Mouse (Mus musculus) midbrain, embryonic 12.5 days (tissue): Measurements from ENCODE around the gene Lbx2. TPM values are rescaled to one million over a fixed set of nuclear protein-coding genes. Genes with fewer than 3 reads are reported as not detected.

ENCODE experiments used
- ATAC-seq: fragments of 200-750 bp; cut with Nextera tagmentation; 2 replicates; pipeline ENCODE4 v1.8.0; 2017; ENCODE audit warnings: low read depth, moderate TSS enrichment, moderate library complexity; ENCODE audit not compliant: low FRiP score
- H3K27ac ChIP-seq: fragments of 300-500 bp; sonication (generic); replicated peaks from 2 replicates; pipeline ENCODE4 v1.5.1; 2016; ENCODE audit warnings: mild to moderate bottlenecking
- H3K27me3 ChIP-seq: fragments of 300-500 bp; sonication (generic); 2 replicates; pipeline ENCODE4 v1.6.1; 2016; ENCODE audit warnings: mild to moderate bottlenecking
- H3K36me3 ChIP-seq: fragments of 300-500 bp; sonication (generic); 2 replicates; pipeline ENCODE4 v1.6.1; 2016
- H3K4me1 ChIP-seq: fragments of 300-500 bp; sonication (generic); 2 replicates; pipeline ENCODE4 v1.6.1; 2016
- H3K4me2 ChIP-seq: fragments of 300-500 bp; sonication (generic); replicated peaks from 2 replicates; pipeline ENCODE4 v1.6.1; 2016; ENCODE audit warnings: mild to moderate bottlenecking, moderate library complexity
- H3K4me3 ChIP-seq: fragments of 300-500 bp; sonication (generic); 2 replicates; pipeline ENCODE4 v1.5.1; 2016; ENCODE audit warnings: mild to moderate bottlenecking
- H3K9ac ChIP-seq: fragments of 300-500 bp; sonication (generic); replicated peaks from 2 replicates; pipeline ENCODE4 v1.6.1; 2016; ENCODE audit warnings: mild to moderate bottlenecking, moderate library complexity
- H3K9me3 ChIP-seq: fragments of 300-500 bp; sonication (generic); 2 replicates; pipeline ENCODE4 v1.6.1; 2016; ENCODE audit warnings: mild to moderate bottlenecking
- WGBS: fragments of 180-500 bp; shearing (Covaris S2); methylation state at CpG from one replicate; pipeline ENCODE4 v1.1.7; 2016; 5-methylcytosine and 5-hydroxymethylcytosine counted together
- polyA plus RNA-seq: library from polyadenylated mRNA; unstranded; fragments of >200 nt; fragmentation: Nextera tagmentation; extraction: Ambion mirVana; gene quantifications from 2 replicates; pipeline ENCODE4 v1.2.1, GENCODE M21; 2016

Gene Lbx2
- polyA plus RNA-seq, 1 experiment from 2014 or later: 0.45 TPM

DNA sequence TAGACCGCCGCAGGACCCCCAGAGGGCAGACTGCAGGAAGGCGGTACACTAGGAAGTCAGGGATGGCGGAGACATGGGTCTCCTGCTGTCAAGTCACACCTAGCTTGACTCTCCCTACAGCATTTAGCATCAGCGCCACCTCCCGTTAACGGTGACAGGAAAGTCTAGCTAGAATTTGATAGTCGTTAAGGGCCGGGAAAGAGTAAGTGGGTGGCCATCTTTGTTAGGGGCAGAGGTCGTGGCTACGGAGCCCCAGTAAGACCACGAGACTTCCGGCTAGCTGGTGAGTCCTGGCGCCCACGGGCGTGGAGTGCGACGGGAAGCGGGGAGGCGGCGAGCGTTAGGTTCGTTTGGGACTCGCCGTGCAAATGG, 15.1 kb downstream of the Lbx2 start, which contains the start of the genes Ccdc142 and Gm42688:
Gene Ccdc142, plus strand, starts transcription at position 286 of the 372 bp plus-strand sequence.
Gene Gm42688, plus strand, starts transcription at position 302 of the 372 bp plus-strand sequence.
- peak within 1 kb of the TSS; percentile 81 for H3K9ac ChIP-seq
- H3K4me2 ChIP-seq: peak within 1 kb of the TSS; percentile 100
- H3K27me3 ChIP-seq: peaks cover 24% of the 10 kb centered on the region
- peak within 1 kb of the TSS; percentile 81 for H3K27ac ChIP-seq
- H3K36me3 ChIP-seq: no peaks in the 10 kb centered on the region
- ATAC-seq: peak; percentile 84
- peak within 1 kb of the TSS; percentile 75 for H3K4me3 ChIP-seq
- peaks cover 14% of the 10 kb centered on the region for H3K4me1 ChIP-seq
- 1% methylated on average over 25 of the region's 25 CpGs for WGBS
- H3K9me3 ChIP-seq: no peaks in the 10 kb centered on the region

DNA sequence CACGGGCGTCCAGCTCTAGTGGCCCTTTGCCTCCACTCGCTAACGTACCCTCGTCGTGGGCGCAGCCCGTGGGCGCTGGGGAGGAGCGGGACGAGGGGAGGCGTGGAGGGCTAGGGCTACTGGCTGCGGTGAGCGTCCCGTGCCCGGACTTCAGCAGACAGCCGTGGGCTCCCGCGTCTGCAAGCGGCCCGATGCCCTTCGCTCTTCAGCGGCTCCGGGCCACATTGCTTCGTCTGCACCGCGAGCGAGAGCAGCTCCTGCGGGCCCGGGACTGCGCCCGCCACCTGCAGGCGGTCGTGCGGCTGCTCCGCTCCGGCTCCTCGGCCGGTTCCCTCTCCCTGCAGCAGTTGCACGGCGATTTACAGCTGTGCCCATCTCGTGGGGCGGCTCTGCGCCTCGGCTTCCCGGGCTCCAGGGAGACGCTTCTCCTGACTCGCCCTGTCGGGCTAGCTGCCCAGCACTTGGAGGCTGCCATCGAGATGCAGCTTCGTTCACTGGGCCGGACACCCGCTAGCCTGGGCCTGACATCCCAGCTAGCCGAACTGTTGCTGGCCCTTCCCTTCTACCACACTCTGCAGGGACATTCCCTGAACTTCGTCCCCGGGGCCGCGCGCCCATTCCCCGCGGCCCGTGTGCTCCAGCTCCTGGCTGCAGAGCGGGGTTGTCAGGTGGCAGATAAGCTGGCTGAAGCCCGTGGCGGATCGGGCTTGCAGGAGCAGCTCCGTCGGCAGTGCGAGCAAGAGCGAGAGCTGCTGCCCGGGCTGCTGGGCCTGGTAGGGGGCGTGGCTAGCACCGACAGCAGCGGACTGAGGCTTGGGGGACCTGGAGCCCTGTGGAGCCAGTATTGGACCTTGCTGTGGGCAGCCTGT, 15.8 kb downstream of the Lbx2 start:
- peak overlapping the region; percentile 81 for H3K9ac ChIP-seq
- H3K4me2 ChIP-seq: peak overlapping the region; percentile 100
- no peaks in the 10 kb centered on the region for H3K9me3 ChIP-seq
- ATAC-seq: peak; percentile 82
- WGBS: under 1% methylated on average over 74 of the region's 74 CpGs
- peaks cover 14% of the 10 kb centered on the region for H3K4me1 ChIP-seq
- H3K4me3 ChIP-seq: peak overlapping the region; percentile 75
- peak overlapping the region; percentile 81 for H3K27ac ChIP-seq
- H3K27me3 ChIP-seq: peaks cover 22% of the 10 kb centered on the region
- H3K36me3 ChIP-seq: 0 out of 2 replicates have a peak, but pooled peaks cover 1% of the 10 kb centered on the region

GRCm38 (mm10) chr6:83103130-83103650, 17.0 kb downstream of the Lbx2 start:
- Histone ChIP-seq H3K27ac (no peak overlapping the region), H3K4me1 (peaks cover 23% of the 10 kb centered on the region), H3K36me3 (0 out of 2 replicates have a peak, but pooled peaks cover 6% of the 10 kb centered on the region), H3K9me3 (no peaks in the 10 kb centered on the region), H3K4me3 (peak overlapping the region; percentile 75; the same call in 1 of the 2 replicates), H3K4me2 (peak overlapping the region; percentile 100), H3K27me3 (peaks cover 22% of the 10 kb centered on the region), H3K9ac (peak overlapping the region; percentile 81; the same call in 1 of the 2 replicates)
- WGBS: 45% methylated on average over 11 of the region's 11 CpGs
- no peak for ATAC-seq

DNA sequence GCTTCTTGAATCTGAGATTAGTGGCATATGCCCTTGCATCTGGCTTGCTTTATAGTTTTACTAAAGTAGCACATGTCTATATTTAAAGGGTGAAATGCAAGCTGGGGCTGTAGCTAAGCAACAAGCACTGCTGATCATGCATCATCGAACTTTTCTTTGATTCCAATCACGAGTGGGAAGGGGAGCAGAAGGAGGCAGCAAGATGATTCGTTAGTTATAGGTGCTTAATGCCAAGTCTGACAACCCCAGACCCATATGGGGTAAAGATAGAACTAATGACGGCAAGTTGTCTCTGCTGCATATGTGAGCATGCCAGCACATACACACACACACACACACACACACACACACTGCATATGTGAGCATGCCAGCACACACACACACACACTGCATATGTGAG, 18.0 kb downstream of the Lbx2 start:
- Histone ChIP-seq H3K4me3 (no peak overlapping the region), H3K27ac (no peak overlapping the region), H3K4me2 (no peak overlapping the region), H3K36me3 (0 out of 2 replicates have a peak, but pooled peaks cover 6% of the 10 kb centered on the region), H3K27me3 (peaks cover 22% of the 10 kb centered on the region), H3K9ac (no peak overlapping the region), H3K4me1 (peaks cover 28% of the 10 kb centered on the region), H3K9me3 (no peaks in the 10 kb centered on the region)
- ATAC-seq: no peak
- 72% methylated on average over 4 of the region's 4 CpGs for WGBS

GRCm38 (mm10) chr6:83107566-83108400, 21.6 kb downstream of the Lbx2 start:
- WGBS: 36% methylated on average over 13 of the region's 13 CpGs
- H3K4me2 ChIP-seq: peak overlapping the region; percentile 87
- H3K36me3 ChIP-seq: 0 out of 2 replicates have a peak, but pooled peaks cover 6% of the 10 kb centered on the region
- H3K4me3 ChIP-seq: peak overlapping the region; percentile 87
- H3K27me3 ChIP-seq: peaks cover 8% of the 10 kb centered on the region
- peak; percentile 39; the same call in 1 of the 2 replicates for ATAC-seq
- H3K27ac ChIP-seq: peak overlapping the region; percentile 82; the same call in 1 of the 2 replicates
- H3K4me1 ChIP-seq: peaks cover 30% of the 10 kb centered on the region
- H3K9ac ChIP-seq: peak overlapping the region; percentile 86
- no peaks in the 10 kb centered on the region for H3K9me3 ChIP-seq

DNA sequence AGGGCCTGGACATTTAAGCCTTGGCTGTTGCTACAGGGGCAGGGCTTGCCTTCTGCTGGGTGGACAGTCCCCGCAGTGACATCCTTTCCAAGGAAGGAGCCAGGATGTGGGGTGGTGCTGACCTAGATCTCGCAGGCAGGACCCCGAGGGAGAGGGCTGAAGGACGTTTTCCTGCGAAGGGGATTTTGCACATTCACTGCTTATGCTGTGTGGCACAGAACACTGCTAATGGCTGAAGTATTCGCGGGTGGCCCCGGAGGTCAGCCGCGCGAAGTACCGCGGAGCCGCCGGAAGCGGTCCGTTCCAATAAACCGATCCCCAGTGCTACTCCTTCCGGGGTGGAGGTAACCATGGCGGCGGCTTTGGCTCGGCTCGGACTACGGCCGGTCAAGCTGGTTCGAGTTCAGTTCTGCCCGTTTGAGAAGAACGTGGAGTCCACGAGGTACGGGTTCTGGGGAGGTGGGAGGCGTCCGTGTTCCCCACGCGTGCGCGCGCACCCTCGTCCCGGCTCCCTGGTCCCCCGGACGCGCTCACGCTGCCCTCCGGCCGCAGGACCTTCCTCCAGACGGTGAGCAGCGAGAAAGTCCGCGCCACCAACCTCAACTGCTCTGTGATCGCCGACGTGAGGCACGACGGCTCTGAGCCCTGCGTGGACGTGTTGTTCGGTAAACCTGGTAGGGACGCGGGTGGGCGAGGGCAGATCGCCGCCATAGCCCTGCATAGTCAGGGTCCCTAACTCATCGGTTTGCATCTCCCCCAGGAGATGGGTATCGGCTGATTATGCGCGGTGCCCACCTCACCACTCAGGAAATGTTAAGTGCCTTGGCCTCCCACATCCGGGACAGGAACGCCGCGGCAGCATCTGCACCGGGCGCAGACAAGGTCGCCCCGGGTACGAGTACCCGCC, 22.8 kb downstream of the Lbx2 start, which contains the start of gene Mrpl53:
Gene Mrpl53, plus strand, starts transcription at position 279 of the 907 bp plus-strand sequence.
- peaks cover 22% of the 10 kb centered on the region for H3K4me1 ChIP-seq
- peak within 1 kb of the TSS; percentile 86 for H3K9ac ChIP-seq
- no peaks in the 10 kb centered on the region for H3K9me3 ChIP-seq
- under 1% methylated on average over 76 of the region's 76 CpGs for WGBS
- peak within 1 kb of the TSS; percentile 82 for H3K27ac ChIP-seq
- peak; percentile 88 for ATAC-seq
- H3K4me2 ChIP-seq: peak within 1 kb of the TSS; percentile 87
- H3K4me3 ChIP-seq: peak within 1 kb of the TSS; percentile 87
- H3K36me3 ChIP-seq: 0 out of 2 replicates have a peak, but pooled peaks cover 6% of the 10 kb centered on the region
- H3K27me3 ChIP-seq: no peaks in the 10 kb centered on the region

- peaks cover 37% of the 10 kb centered on the region for H3K4me1 ChIP-seq
- H3K27me3 ChIP-seq: no peaks in the 10 kb centered on the region
- H3K27ac ChIP-seq: no peak overlapping the region
- WGBS: 95% methylated on average over 4 of the region's 4 CpGs
- H3K9ac ChIP-seq: no peak overlapping the region
- 0 out of 2 replicates have a peak, but pooled peaks cover 6% of the 10 kb centered on the region for H3K36me3 ChIP-seq
- ATAC-seq: no peak
- H3K4me3 ChIP-seq: no peak overlapping the region
- no peak overlapping the region for H3K4me2 ChIP-seq
- H3K9me3 ChIP-seq: no peaks in the 10 kb centered on the region
Observed at GRCm38 (mm10) chr6:83111510-83112136, 25.5 kb downstream of the Lbx2 start.

- H3K9ac ChIP-seq: peak within 1 kb of the TSS; percentile 85
- 1% methylated on average over 51 of the region's 58 CpGs for WGBS
- H3K9me3 ChIP-seq: no peaks in the 10 kb centered on the region
- peak; percentile 90 for ATAC-seq
- H3K4me2 ChIP-seq: peak within 1 kb of the TSS; percentile 95
- H3K36me3 ChIP-seq: peaks cover 30% of the 10 kb centered on the region
- H3K27me3 ChIP-seq: no peaks in the 10 kb centered on the region
- peak within 1 kb of the TSS; percentile 78 for H3K4me3 ChIP-seq
- peaks cover 46% of the 10 kb centered on the region for H3K4me1 ChIP-seq
- H3K27ac ChIP-seq: peak within 1 kb of the TSS; percentile 78
Observed at GRCm38 (mm10) chr6:83115011-83115671, 29.0 kb downstream of the Lbx2 start, which contains the start of gene Mogs. Mogs (plus strand) TSS chr6:83115496.

DNA sequence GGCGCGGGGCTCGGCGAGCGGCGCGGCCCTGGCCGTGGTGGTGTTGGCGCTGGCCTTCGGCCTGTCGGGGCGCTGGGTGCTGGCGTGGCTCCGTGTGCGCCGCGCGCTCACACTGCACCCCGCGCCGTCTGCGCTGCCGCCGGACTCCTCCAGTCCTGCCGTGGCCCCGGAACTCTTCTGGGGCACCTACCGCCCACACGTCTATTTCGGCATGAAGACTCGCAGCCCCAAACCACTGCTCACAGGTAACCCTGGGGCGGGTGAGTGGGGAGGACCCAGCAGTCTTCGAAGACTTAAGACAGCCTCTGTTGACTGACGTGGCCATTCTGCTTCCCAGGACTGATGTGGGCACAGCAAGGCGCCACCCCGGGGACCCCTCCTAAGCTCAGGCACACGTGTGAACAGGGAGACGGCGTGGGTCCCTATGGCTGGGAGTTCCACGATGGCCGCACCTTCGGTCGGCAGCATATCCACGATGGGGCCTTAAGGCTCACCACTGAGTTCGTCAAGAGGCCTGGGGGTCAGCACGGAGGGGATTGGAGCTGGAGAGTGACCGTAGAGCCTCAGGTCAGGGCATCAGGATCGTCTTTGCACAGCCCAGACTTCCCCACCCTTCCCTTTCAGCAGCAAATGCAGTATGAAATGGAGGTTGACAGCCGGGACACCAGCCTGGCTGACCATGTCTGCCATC, 29.7 kb downstream of the Lbx2 start:
- Histone ChIP-seq H3K27ac (peak overlapping the region; percentile 78), H3K4me2 (peak overlapping the region; percentile 95), H3K36me3 (peaks cover 30% of the 10 kb centered on the region), H3K4me3 (peak overlapping the region; percentile 78), H3K4me1 (peaks cover 52% of the 10 kb centered on the region), H3K9ac (peak overlapping the region; percentile 85), H3K9me3 (no peaks in the 10 kb centered on the region), H3K27me3 (no peaks in the 10 kb centered on the region)
- 2% methylated on average over 41 of the region's 48 CpGs for WGBS
- ATAC-seq: peak; percentile 72
